Mouse (Mus musculus) bone marrow, adult 2 months (tissue): ENCODE results near the gene Atg16l1.

Source experiments
- CTCF ChIP-seq: fragments of 200-500 bp; IDR thresholded peaks from 2 replicates; pipeline ENCODE4 v1.5.1; 2011; ENCODE audit warnings: low read length, control low read depth; ENCODE audit not compliant: control insufficient read depth, insufficient read depth
- POLR2A ChIP-seq: fragments of 200-500 bp; IDR thresholded peaks from 2 replicates; pipeline ENCODE4 v1.6.1; 2011; ENCODE audit warnings: low read depth, mild to moderate bottlenecking, control low read depth, low read length, borderline replicate concordance; ENCODE audit not compliant: control insufficient read depth

- TF ChIP-seq CTCF (no peak), POLR2A (no peak)
Measured at GRCm38 (mm10) chr1:87789665-87790064, 34.0 kb downstream of the Atg16l1 start.
